23 mouse cellular contexts compared by ENCODE assay signal in the genomic region with DNA sequence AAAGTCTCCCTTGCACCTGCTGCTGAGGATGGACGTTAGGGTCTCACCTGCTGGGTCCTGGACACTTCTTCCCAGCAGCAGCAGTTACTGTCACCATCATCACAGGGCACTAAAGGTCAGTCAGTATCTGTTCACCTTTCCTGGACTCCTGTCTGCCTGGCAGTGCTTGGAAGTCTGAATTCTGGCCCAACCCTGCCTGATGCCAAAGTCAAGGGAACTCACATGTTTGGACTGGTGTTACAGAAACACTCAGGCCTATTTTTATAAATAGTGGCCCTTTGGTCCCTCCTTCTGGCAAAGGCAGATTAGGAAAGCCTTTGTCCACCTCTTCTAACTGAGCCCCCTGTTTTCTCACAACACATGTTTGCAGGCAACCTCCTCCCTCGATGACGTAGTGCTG.
DNase-seq lines count a peak whose midpoint lies in the region; ATAC-seq lines count a peak whose summit lies in the region.
"Had no signal": no experiment of that assay in that cellular context is flagged by ENCODE, and none has a peak within 500 bp of the region (broad histone marks: within the 10 kb centered on the region; RNA-seq: fewer than 3 reads in every experiment).

No protein-coding gene starts in this region.

- H3K9ac ChIP-seq in heart, embryonic 11.5 days (ENCODE audit: low read depth, low read length): no peak overlapping the region
- H3K9ac ChIP-seq in kidney, embryonic 14.5 days (ENCODE audit: low read depth, low read length): 0 out of 2 replicates have a peak overlapping the region, but pooled peaks have one; percentile 7
- H3K9ac ChIP-seq: forebrain, embryonic 13.5 days; hindbrain, embryonic 13.5 days; intestine, embryonic 15.5 days had no signal

- no peak overlapping the region for H3K27ac ChIP-seq in heart, embryonic 11.5 days (ENCODE audit: low read depth, low read length)
- H3K27ac ChIP-seq in kidney, embryonic 14.5 days (ENCODE audit: low read depth, low read length): no peak overlapping the region
- H3K27ac ChIP-seq: forebrain, embryonic 10.5 days; forebrain, embryonic 13.5 days; hindbrain, embryonic 10.5 days; hindbrain, embryonic 13.5 days; intestine, embryonic 15.5 days had no signal

- no peaks in the 10 kb centered on the region for H3K27me3 ChIP-seq in heart, embryonic 11.5 days (ENCODE audit: control insufficient read depth, insufficient read depth, low read length)
- H3K27me3 ChIP-seq in kidney, embryonic 14.5 days (ENCODE audit: control insufficient read depth, insufficient read depth, low read length): no peaks in the 10 kb centered on the region
- H3K27me3 ChIP-seq: forebrain, embryonic 13.5 days; intestine, embryonic 15.5 days had no signal

- H3K4me2 ChIP-seq in heart, embryonic 11.5 days: no peak overlapping the region
- H3K4me2 ChIP-seq in kidney, embryonic 14.5 days (replicated peaks; ENCODE audit: low read depth, low read length): no peak overlapping the region
- H3K4me2 ChIP-seq: forebrain, embryonic 13.5 days; hindbrain, embryonic 13.5 days; intestine, embryonic 15.5 days had no signal

- H3K4me1 ChIP-seq in heart, embryonic 11.5 days (ENCODE audit: control insufficient read depth, insufficient read depth, low read length): no peaks in the 10 kb centered on the region
- H3K4me1 ChIP-seq in kidney, embryonic 14.5 days (ENCODE audit: control insufficient read depth, insufficient read depth, low read length): no peaks in the 10 kb centered on the region
- H3K4me1 ChIP-seq: forebrain, embryonic 10.5 days; forebrain, embryonic 13.5 days; hindbrain, embryonic 10.5 days; intestine, embryonic 15.5 days had no signal

- no peak for ATAC-seq in heart, embryonic 11.5 days (replicated peaks; ENCODE audit: insufficient number of reproducible peaks, low FRiP score, low TSS enrichment)
- no peak for ATAC-seq in kidney, embryonic 14.5 days (ENCODE audit: low FRiP score, low TSS enrichment)
- ATAC-seq: activated CD4-positive, CD25-positive, alpha-beta regulatory T cell, adult 4 months; forebrain, embryonic 13.5 days; forebrain, embryonic 16.5 days; hindbrain, embryonic 16.5 days; intestine, embryonic 15.5 days had no signal

- intact Hi-C loops in heart, postnatal 25 days (cut with DNase I): no loop called here

- H3K4me3 ChIP-seq in heart, embryonic 11.5 days (ENCODE audit: low read depth, low read length): no peak overlapping the region
- no peak overlapping the region for H3K4me3 ChIP-seq in kidney, embryonic 14.5 days (ENCODE audit: low read length)
- H3K4me3 ChIP-seq: forebrain, embryonic 10.5 days; forebrain, embryonic 13.5 days; hindbrain, embryonic 10.5 days; hindbrain, embryonic 13.5 days; intestine, embryonic 15.5 days had no signal

- no peaks in the 10 kb centered on the region for H3K9me3 ChIP-seq in heart, embryonic 11.5 days (replicated peaks; ENCODE audit: control insufficient read depth, low read length)
- H3K9me3 ChIP-seq in kidney, embryonic 14.5 days (ENCODE audit: control insufficient read depth, low read length): no peaks in the 10 kb centered on the region
- H3K9me3 ChIP-seq: forebrain, embryonic 10.5 days; forebrain, embryonic 13.5 days; hindbrain, embryonic 10.5 days; hindbrain, embryonic 13.5 days; intestine, embryonic 15.5 days had no signal

- 69% methylated on average over 3 of the region's 3 CpGs for WGBS in heart, embryonic 11.5 days (ENCODE audit: insufficient replicate concordance)
- 50% methylated on average over 3 of the region's 3 CpGs for WGBS in kidney, embryonic 14.5 days

- H3K36me3 ChIP-seq in heart, embryonic 11.5 days (ENCODE audit: control insufficient read depth, insufficient read depth, low read length): no peaks in the 10 kb centered on the region
- no peaks in the 10 kb centered on the region for H3K36me3 ChIP-seq in kidney, embryonic 14.5 days (ENCODE audit: control insufficient read depth, insufficient read depth, low read length)
- H3K36me3 ChIP-seq: forebrain, embryonic 10.5 days; hindbrain, embryonic 10.5 days; hindbrain, embryonic 13.5 days; intestine, embryonic 15.5 days had no signal

- DNase-seq in heart, adult 11 months: peak; percentile 91
- peak; percentile 19 to 23 for DNase-seq in heart, adult 9 months (ENCODE audit: low spot score in 2 of 2)
- no peak for DNase-seq in heart, postnatal 25 days (ENCODE audit: low spot score)
- DNase-seq in kidney, postnatal 25 days: no peak
- DNase-seq: adrenal gland, adult 8-10 months; adrenal gland, postnatal 25 days; cerebellum, adult 11-12 months; cerebellum, adult 8-10 months; cerebellum, postnatal 10 days; cerebellum, postnatal 36 days; gastrocnemius, postnatal 10 days; gastrocnemius, postnatal 36 days; kidney, adult 11 months had no signal

Comparison
In these comparisons a context has a peak if more than half of its experiments do, and no peak if none do; other contexts are left out.
1. DNase-seq: peak in heart, adult 11 months (single experiment) and heart, adult 9 months (2 of 2); none in heart, postnatal 25 days (single experiment) and kidney, postnatal 25 days (0 of 2).